Mouse (Mus musculus) limb, embryonic 10.5 days (tissue): Measurements from ENCODE around the gene Lhfpl3. TPM values are rescaled to one million over a fixed set of nuclear protein-coding genes. Genes with fewer than 3 reads are reported as not detected.

Experiments
- DNase-seq: peaks from one replicate; pipeline ENCODE4 v3.0.0-alpha.2; 2017; ENCODE audit warnings: low spot score
- H3K27ac ChIP-seq: fragments of 300-500 bp; sonication (generic); 2 replicates; pipeline ENCODE4 v1.5.1; 2016; ENCODE audit warnings: mild to moderate bottlenecking
- H3K27me3 ChIP-seq: fragments of 300-500 bp; sonication (generic); 2 replicates; pipeline ENCODE4 v1.6.1; 2016; ENCODE audit warnings: low read depth, mild to moderate bottlenecking; ENCODE audit not compliant: poor library complexity, severe bottlenecking
- H3K36me3 ChIP-seq: fragments of 300-500 bp; sonication (generic); 2 replicates; pipeline ENCODE4 v1.6.1; 2016; ENCODE audit warnings: mild to moderate bottlenecking, moderate library complexity
- H3K4me1 ChIP-seq: fragments of 300-500 bp; sonication (generic); 2 replicates; pipeline ENCODE4 v1.6.1; 2016
- H3K4me3 ChIP-seq: fragments of 300-500 bp; sonication (generic); 2 replicates; pipeline ENCODE4 v1.5.1; 2016; ENCODE audit warnings: mild to moderate bottlenecking, moderate library complexity
- H3K9me3 ChIP-seq: fragments of 300-500 bp; sonication (generic); replicated peaks from 2 replicates; pipeline ENCODE4 v1.6.1; 2016; ENCODE audit warnings: mild to moderate bottlenecking
- WGBS: fragments of 180-500 bp; shearing (Covaris S2); methylation state at CpG from one replicate; pipeline ENCODE4 v1.1.7; 2016; 5-methylcytosine and 5-hydroxymethylcytosine counted together
- polyA plus RNA-seq: library from polyadenylated mRNA; unstranded; fragments of >200 nt; fragmentation: Nextera tagmentation; extraction: Ambion mirVana; gene quantifications from 2 replicates; pipeline ENCODE4 v1.2.1, GENCODE M21; 2016

Gene Lhfpl3
- polyA plus RNA-seq, 1 experiment from 2014 or later: 0.18 TPM

DNA sequence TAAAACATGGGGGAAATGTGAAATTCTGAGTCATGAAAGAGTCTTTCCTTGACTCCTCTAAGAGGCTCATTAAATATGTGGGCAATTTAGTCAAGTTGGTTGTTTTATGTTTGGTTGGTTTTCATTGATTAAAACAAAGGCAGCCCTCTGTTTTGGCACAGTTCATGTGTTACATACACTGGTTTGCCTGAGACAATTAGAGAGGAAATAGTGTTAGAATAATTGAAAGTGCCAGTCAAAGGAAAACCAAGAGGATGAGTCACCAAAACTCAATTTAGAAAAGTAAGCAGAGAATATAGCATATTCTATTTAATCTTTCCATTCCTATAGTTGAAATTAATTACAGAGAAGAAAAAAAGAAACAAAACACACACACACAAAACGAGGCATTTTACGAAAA is 240.9 kb downstream of the Lhfpl3 start:
- Histone ChIP-seq H3K4me1 (no peaks in the 10 kb centered on the region), H3K4me3 (no peak overlapping the region), H3K27ac (no peak overlapping the region), H3K9me3 (no peaks in the 10 kb centered on the region), H3K36me3 (no peaks in the 10 kb centered on the region), H3K27me3 (no peaks in the 10 kb centered on the region)
- 92% methylated on average over 2 of the region's 2 CpGs for WGBS
- no peak for DNase-seq

DNA sequence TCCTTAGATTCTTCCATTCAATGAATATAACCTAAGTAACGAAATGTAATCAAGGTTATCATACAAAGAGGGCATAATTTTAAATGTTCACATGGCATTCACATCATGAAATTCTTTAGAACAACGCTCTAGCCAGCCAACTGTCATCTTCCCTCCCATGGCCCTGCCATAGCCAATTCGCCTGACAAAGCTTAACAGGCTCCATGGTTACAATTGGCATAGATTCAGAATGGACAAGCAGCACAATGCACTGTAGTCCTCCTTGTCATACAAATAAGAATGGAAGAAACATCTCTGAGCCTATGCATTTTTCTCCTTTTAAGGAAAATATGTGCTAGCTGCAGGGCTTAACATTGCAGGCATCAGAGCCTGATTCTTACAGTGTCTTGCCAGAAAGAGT is 254.0 kb downstream of the Lhfpl3 start:
- no peaks in the 10 kb centered on the region for H3K27me3 ChIP-seq
- no peak for DNase-seq
- no peaks in the 10 kb centered on the region for H3K9me3 ChIP-seq
- H3K4me1 ChIP-seq: no peaks in the 10 kb centered on the region
- no peaks in the 10 kb centered on the region for H3K36me3 ChIP-seq
- no peak overlapping the region for H3K4me3 ChIP-seq
- H3K27ac ChIP-seq: no peak overlapping the region
- 79% methylated on average over 3 of the region's 3 CpGs for WGBS

DNA sequence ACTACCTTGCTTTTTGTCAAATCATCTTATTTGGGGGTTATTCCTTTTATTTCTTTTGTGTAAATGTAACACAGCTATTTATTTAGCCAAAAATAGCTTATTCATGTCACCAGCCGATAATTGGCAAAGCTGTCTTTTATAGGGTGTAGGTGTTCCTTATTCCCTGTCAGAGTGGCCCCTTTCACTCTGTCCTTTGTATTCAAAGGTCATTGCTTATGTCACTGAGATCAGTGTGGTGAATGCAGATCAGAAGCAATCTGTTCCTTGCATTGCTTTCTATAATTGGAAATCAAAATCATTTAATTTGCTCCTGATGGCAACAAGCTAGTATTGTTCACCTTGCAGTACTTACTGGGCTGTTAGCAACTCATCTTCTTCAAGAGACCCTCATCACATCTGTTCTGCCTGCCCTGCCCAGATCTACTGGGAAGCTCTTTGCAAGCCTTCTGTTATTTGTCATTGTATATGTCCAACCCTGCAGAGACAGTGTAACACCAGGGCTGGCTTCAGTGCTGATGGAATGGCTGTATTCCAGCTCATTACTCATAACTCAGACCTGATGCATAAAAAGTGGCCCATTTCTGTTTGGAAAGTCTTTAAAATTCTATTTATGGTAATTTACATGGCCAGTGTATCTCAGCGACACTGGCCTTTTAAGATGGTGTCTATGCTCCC is 257.4 kb downstream of the Lhfpl3 start:
- no peaks in the 10 kb centered on the region for H3K4me1 ChIP-seq
- no peak overlapping the region for H3K27ac ChIP-seq
- no peaks in the 10 kb centered on the region for H3K36me3 ChIP-seq
- 93% methylated on average over 2 of the region's 2 CpGs for WGBS
- H3K27me3 ChIP-seq: no peaks in the 10 kb centered on the region
- no peak for DNase-seq
- H3K4me3 ChIP-seq: no peak overlapping the region
- no peaks in the 10 kb centered on the region for H3K9me3 ChIP-seq

DNA sequence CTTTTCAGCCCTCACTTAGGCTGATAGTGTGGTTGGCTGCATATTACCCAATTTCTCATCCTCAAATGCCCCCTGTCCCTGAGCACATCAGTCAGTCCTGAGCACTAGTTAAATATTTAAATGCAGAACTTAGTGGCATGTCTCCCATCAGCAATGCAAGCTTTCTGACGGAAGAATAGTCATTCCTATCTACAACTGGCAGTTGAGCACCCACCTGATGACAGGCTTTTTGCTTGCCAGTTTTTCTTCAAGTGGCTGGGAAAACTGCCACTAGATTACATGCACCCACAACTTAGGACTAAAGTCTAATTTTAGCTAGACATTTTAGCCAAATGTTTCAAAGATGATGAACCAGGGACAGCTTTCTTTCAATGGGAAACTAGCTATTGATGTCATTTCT is 260.3 kb downstream of the Lhfpl3 start:
- WGBS: 97% methylated on average over 1 of the region's 1 CpGs
- no peak for DNase-seq

DNA sequence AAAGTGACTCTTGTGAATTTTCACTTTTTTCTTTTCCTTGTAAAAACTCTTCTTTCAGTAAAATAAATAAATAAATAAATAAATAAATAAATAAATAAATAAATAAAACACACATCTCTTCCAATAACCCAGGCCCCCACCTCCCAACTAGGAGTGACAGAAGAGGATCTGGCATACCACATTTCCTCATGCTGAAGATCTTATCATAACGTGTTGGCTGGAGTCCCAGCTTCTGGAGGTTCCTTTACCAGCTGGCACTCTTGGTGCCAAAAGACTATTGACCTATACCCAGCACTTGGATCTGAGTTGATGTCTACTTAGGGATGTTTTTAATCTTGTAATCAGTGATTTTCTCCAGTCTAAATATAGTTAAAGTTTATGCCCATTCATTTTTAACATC is 264.6 kb downstream of the Lhfpl3 start:
- WGBS: 70% methylated on average over 1 of the region's 1 CpGs

More for the DNA sequence above, 260.3 kb downstream of the Lhfpl3 start:
- no peaks in the 10 kb centered on the region for H3K9me3 ChIP-seq
- H3K4me3 ChIP-seq: no peak overlapping the region
- H3K27me3 ChIP-seq: no peaks in the 10 kb centered on the region
- no peak overlapping the region for H3K27ac ChIP-seq
- H3K4me1 ChIP-seq: no peaks in the 10 kb centered on the region
- no peaks in the 10 kb centered on the region for H3K36me3 ChIP-seq

DNA sequence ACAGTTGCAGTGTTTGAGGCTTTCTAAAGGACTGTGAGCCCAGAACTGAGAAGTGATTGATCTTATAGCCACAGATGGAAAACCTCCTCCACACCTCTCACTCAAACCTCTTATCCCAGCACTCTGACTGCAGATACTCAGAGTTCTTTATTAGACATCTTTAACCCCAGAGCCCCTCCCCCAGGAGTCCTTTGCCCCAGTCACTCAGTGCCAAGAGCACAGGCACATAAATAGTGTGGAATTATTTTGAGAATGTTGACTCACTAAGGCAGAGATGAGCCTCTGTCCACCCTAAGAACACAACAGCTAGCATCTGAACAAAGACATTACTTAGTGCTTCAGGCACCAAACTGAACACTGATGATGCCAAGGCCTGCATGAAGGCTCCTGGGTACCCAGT is 268.1 kb downstream of the Lhfpl3 start:
- Histone ChIP-seq H3K4me3 (no peak overlapping the region), H3K4me1 (no peaks in the 10 kb centered on the region), H3K36me3 (no peaks in the 10 kb centered on the region), H3K27ac (no peak overlapping the region), H3K9me3 (no peaks in the 10 kb centered on the region), H3K27me3 (no peaks in the 10 kb centered on the region)
- no peak for DNase-seq

More for the DNA sequence above, 264.6 kb downstream of the Lhfpl3 start:
- DNase-seq: no peak
- H3K4me1 ChIP-seq: no peaks in the 10 kb centered on the region
- H3K27ac ChIP-seq: no peak overlapping the region
- H3K36me3 ChIP-seq: no peaks in the 10 kb centered on the region
- no peak overlapping the region for H3K4me3 ChIP-seq
- no peaks in the 10 kb centered on the region for H3K27me3 ChIP-seq
- no peaks in the 10 kb centered on the region for H3K9me3 ChIP-seq

DNA sequence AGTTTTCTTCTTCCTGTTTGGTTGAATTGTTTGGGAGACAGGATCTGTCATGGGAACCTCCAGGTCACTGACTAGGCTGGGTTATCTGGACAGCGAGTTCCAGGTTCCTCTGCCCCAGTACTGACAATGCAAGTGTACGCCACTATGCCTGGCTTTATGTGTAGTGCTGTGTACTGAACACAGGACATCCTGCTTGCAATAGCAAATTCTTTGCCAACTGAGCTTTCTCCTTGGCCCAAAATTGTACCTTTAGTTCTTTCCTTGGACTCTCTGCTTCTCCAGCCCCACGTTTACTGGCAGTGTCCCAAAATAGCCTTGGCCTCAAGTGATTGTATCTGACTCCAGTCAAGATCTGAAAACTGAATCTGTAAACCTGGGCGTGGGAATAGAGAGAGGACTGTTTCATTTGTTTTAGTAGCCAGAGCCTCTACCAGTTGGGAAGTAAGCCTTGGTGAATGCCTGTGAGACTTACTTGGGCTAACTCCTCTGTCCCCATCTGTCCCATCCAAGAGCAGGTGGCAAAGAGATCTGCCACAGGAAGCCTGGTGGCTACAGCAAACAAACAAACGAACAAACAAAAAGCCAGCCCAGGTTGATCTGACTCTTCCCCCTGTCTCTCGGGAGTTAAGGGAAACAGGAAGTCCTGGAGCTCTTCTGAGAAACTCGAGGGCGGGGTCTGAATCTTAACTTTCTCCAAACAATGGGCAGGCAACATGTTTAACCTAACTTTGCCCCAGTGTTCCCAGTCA is 269.9 kb downstream of the Lhfpl3 start:
- 75% methylated on average over 8 of the region's 8 CpGs for WGBS
- H3K36me3 ChIP-seq: no peaks in the 10 kb centered on the region
- H3K9me3 ChIP-seq: no peaks in the 10 kb centered on the region
- no peak overlapping the region for H3K4me3 ChIP-seq
- no peak overlapping the region for H3K27ac ChIP-seq
- H3K4me1 ChIP-seq: no peaks in the 10 kb centered on the region
- no peak for DNase-seq
- no peaks in the 10 kb centered on the region for H3K27me3 ChIP-seq

DNA sequence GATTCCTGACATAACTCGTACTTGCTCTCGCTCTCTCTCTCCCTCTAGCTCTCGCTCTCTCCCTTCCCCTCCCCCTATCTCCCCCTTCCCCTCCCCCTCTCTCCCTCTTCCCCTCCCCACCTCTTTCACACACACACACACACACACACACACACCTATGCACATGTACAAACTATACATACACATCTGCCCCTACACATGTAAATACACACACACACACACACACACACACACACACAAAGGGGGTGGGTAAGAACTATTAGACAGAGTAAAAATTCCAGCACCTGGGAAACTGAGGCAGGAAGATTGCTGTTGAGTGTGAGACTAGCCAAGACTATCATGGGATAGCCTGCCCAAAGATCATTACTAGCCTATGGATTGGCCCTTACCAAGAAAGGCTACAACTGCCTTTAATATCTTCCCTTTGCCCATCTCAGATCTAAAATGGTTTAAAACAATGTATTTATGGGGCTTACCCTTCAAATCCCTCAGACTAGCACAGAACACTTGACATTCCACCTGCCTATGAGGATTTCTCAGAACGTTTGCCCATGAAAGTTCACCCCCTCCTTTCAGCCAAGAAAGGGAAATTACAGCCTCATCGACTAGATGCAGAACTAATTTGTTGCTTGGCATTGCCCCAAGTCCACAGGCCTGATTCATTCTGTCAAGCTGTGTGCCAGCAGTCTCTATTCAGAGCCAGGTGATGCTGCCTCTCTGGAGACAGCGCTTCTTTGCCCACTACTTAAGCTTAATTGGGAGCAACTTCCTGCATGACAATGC is 289.3 kb downstream of the Lhfpl3 start:
- H3K36me3 ChIP-seq: no peaks in the 10 kb centered on the region
- WGBS: 80% methylated on average over 6 of the region's 6 CpGs
- no peaks in the 10 kb centered on the region for H3K4me1 ChIP-seq
- DNase-seq: no peak
- no peak overlapping the region for H3K27ac ChIP-seq
- H3K27me3 ChIP-seq: no peaks in the 10 kb centered on the region
- H3K4me3 ChIP-seq: no peak overlapping the region
- H3K9me3 ChIP-seq: no peaks in the 10 kb centered on the region

DNA sequence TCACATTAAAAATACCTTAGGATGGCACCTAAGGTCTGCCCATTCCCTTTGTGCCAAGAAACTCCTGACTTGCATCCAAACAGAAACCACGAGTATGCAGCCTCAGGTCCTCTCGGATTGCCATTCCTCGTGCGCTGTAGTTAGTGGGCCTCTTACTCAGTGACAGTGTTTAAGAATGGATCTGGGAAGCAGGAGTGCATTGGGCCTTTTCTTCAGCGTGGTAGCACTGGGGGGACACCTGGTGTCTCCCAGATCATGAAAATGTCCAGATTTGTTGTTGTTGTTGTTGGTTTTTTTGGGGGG is 289.8 kb downstream of the Lhfpl3 start:
- no peaks in the 10 kb centered on the region for H3K27me3 ChIP-seq
- H3K9me3 ChIP-seq: no peaks in the 10 kb centered on the region
- no peaks in the 10 kb centered on the region for H3K36me3 ChIP-seq
- no peak for DNase-seq
- no peak overlapping the region for H3K27ac ChIP-seq
- H3K4me1 ChIP-seq: no peaks in the 10 kb centered on the region
- H3K4me3 ChIP-seq: no peak overlapping the region
- WGBS: 82% methylated on average over 5 of the region's 5 CpGs

DNA sequence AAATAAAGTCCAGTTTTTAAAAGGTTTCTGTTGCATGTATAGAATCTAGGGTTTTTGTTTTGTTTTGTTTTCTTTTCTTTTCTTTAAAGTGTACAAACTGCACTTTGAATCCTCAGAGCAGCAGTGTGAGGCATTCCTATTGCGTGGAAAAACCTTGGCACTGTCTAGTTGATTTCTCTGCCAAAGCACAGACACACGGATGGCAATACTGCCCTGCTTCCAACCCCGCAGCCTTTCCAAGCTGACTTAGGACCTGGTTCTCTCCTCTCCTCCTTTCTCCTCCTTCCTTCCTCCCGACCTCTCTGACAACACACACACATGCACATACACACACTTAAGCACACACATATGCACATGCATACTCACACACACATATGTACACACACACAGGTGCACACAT is 294.6 kb downstream of the Lhfpl3 start:
- H3K27ac ChIP-seq: no peak overlapping the region

DNA sequence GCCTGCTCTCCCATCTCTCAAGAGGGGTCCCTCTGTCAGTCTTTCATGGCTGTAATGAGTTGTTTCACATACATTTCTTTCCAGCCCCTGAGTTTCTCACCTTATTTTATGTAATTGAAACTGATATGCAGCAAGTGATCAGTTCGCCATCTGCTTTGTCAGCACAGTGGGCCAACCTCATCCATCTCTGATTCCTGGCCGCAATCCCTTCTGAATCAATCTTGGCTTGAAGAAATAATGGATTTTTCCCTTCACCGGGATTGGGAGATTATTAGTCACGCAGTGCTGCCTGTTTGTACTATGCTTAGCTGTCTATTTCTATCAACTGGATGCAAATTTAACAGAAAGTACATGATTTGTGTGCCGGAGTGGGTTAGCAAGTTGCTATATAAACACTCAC is 297.0 kb downstream of the Lhfpl3 start:
- no peak overlapping the region for H3K27ac ChIP-seq
- H3K4me3 ChIP-seq: no peak overlapping the region
- 94% methylated on average over 5 of the region's 5 CpGs for WGBS
- H3K27me3 ChIP-seq: no peaks in the 10 kb centered on the region
- H3K9me3 ChIP-seq: no peaks in the 10 kb centered on the region
- DNase-seq: no peak
- H3K36me3 ChIP-seq: no peaks in the 10 kb centered on the region
- no peaks in the 10 kb centered on the region for H3K4me1 ChIP-seq

More for the DNA sequence above, 294.6 kb downstream of the Lhfpl3 start:
- no peak for DNase-seq
- WGBS: 81% methylated on average over 4 of the region's 4 CpGs
- Histone ChIP-seq H3K9me3 (no peaks in the 10 kb centered on the region), H3K27me3 (no peaks in the 10 kb centered on the region), H3K36me3 (no peaks in the 10 kb centered on the region), H3K4me1 (no peaks in the 10 kb centered on the region), H3K4me3 (no peak overlapping the region)

DNA sequence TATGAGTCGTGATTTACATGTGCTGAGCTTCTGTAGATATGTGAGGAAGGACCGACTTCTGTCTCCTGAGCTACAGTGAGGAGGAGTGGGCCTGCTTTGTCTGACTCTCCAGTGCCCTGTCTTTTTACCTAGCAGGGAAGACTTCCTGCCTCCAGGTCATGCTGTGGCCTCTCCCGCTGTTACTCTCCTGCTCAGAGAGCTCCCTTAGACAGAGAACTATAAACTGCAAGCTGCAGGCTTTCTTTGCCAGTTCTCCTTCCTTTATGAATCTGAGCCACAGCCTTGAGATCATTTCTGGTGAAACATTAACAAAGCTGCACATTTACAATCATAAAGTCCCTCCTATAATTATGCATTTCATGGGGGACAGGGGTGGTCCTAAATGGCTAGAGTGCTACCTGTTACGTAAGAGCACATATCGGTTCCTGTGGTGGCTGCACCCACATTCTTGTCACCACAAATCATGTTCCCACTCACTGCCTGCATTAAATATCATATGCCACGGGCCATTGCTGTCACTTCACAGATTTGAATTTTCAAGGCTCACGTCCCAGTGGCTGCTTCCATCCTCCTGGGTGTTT is 303.3 kb downstream of the Lhfpl3 start:
- DNase-seq: no peak
- no peak overlapping the region for H3K4me3 ChIP-seq
- no peaks in the 10 kb centered on the region for H3K27me3 ChIP-seq
- H3K36me3 ChIP-seq: no peaks in the 10 kb centered on the region
- 83% methylated on average over 7 of the region's 7 CpGs for WGBS
- H3K4me1 ChIP-seq: no peaks in the 10 kb centered on the region
- H3K9me3 ChIP-seq: no peaks in the 10 kb centered on the region
- no peak overlapping the region for H3K27ac ChIP-seq

DNA sequence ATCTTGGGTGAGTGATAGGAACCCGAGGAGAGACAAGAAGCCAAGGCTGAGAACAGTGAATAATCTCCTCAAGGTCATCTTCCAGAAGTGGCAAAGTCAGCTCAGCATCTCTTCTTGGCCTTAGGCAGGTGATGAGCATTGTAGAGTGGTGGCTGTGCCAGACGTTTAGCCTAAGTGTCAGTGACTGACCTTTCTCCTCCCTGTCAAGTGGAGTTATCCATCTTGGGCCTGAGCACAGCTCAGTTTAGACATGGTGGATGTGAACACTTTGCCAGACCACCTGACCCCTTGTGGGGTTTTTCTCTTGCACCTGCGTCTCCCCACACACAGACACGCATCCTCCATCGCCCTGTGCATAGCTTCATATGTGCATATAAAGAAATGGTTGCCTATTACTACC is 305.6 kb downstream of the Lhfpl3 start:
- no peaks in the 10 kb centered on the region for H3K27me3 ChIP-seq
- no peak overlapping the region for H3K27ac ChIP-seq
- H3K9me3 ChIP-seq: no peaks in the 10 kb centered on the region
- 83% methylated on average over 5 of the region's 5 CpGs for WGBS
- no peaks in the 10 kb centered on the region for H3K36me3 ChIP-seq
- no peaks in the 10 kb centered on the region for H3K4me1 ChIP-seq
- H3K4me3 ChIP-seq: no peak overlapping the region
- no peak for DNase-seq
